Mouse (Mus musculus) heart, embryonic 16.5 days (tissue): Measurements from ENCODE around the gene Cpt1b. TPM values are rescaled to one million over a fixed set of nuclear protein-coding genes. Genes with fewer than 3 reads are reported as not detected.
A peak's percentile ranks its signal among the peaks of the same experiment; 100 is the strongest.

ENCODE experiments used
- ATAC-seq: fragments of 200-750 bp; cut with Nextera tagmentation; replicated peaks from 2 replicates; pipeline ENCODE4 v1.8.0; 2017; ENCODE audit warnings: moderate number of reproducible peaks; ENCODE audit not compliant: insufficient read depth, low FRiP score; ENCODE audit errors: extremely low read depth
- H3K27ac ChIP-seq: fragments of 300-500 bp; sonication (generic); 2 replicates; pipeline ENCODE4 v1.5.1; 2014; ENCODE audit warnings: mild to moderate bottlenecking, low read length, control low read depth, moderate library complexity
- H3K27me3 ChIP-seq: fragments of 300-500 bp; sonication (generic); 2 replicates; pipeline ENCODE4 v1.6.1; 2014; ENCODE audit warnings: low read length, mixed read lengths; ENCODE audit not compliant: control insufficient read depth, insufficient read depth
- H3K36me3 ChIP-seq: fragments of 300-500 bp; sonication (generic); 2 replicates; pipeline ENCODE4 v1.6.1; 2014; ENCODE audit not compliant: control insufficient read depth, insufficient read depth
- H3K4me1 ChIP-seq: fragments of 300-500 bp; sonication (generic); 2 replicates; pipeline ENCODE4 v1.6.1; 2014; ENCODE audit warnings: low read length, mixed read lengths; ENCODE audit not compliant: control insufficient read depth, insufficient read depth
- H3K4me2 ChIP-seq: fragments of 300-500 bp; sonication (generic); 2 replicates; pipeline ENCODE4 v1.6.1; 2014; ENCODE audit warnings: low read depth, mild to moderate bottlenecking, control low read depth, low read length
- H3K4me3 ChIP-seq: fragments of 300-500 bp; sonication (generic); 2 replicates; pipeline ENCODE4 v1.5.1; 2014; ENCODE audit warnings: mild to moderate bottlenecking, control low read depth, low read length
- H3K9ac ChIP-seq: fragments of 300-500 bp; sonication (generic); 2 replicates; pipeline ENCODE4 v1.6.1; 2014; ENCODE audit warnings: low read length, control low read depth
- H3K9me3 ChIP-seq: fragments of 300-500 bp; sonication (generic); replicated peaks from 2 replicates; pipeline ENCODE4 v1.6.1; 2016; ENCODE audit warnings: low read length; ENCODE audit not compliant: control insufficient read depth
- WGBS: fragments of 180-500 bp; shearing (Covaris S2); extraction: QIAGEN DNeasy Blood & Tissue Kit; methylation state at CpG from one replicate; pipeline ENCODE4 v1.1.7; 2014; 5-methylcytosine and 5-hydroxymethylcytosine counted together
- polyA plus RNA-seq: library from polyadenylated mRNA; unstranded; fragments of >200 nt; fragmentation: Nextera tagmentation; extraction: Ambion mirVana; gene quantifications from 2 replicates; pipeline ENCODE4 v1.2.1, GENCODE M21; 2015

Cpt1b gene
- 241 and 243 TPM in 2 replicates for polyA plus RNA-seq

DNA sequence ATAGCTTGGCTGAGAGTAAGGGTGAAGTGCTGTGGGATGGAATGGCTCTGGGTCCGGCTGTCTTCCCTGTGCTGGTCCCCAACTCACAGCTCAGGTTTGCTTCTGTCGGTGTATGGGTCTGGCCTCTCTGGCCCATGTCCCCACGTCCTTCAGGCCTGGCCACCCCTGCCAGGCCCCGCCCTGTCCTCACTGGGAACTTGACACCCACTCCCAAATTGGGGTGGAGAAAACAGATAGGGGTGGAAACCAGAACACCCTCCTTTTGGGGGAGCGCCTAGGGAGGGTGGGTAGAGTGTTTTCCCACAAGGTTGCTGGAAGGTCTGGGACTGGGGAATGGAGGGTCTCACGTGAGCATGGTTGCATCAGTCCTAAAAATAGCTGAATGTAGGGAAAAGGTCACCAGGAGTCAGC lies at the start of gene Cpt1b:
Gene Cpt1b (minus strand): TSS at position 153 of the 411 bp plus-strand sequence.
- no peaks in the 10 kb centered on the region for H3K9me3 ChIP-seq
- WGBS: 26% methylated on average over 6 of the region's 6 CpGs
- peak within 1 kb of the TSS; percentile 99 for H3K27ac ChIP-seq
- H3K36me3 ChIP-seq: peaks cover 29% of the 10 kb centered on the region
- no peaks in the 10 kb centered on the region for H3K27me3 ChIP-seq
- peak within 1 kb of the TSS; percentile 92 for H3K9ac ChIP-seq
- H3K4me2 ChIP-seq: peak within 1 kb of the TSS; percentile 67
- peak; percentile 83 for ATAC-seq
- peaks cover 39% of the 10 kb centered on the region for H3K4me1 ChIP-seq
- peak within 1 kb of the TSS; percentile 63 for H3K4me3 ChIP-seq

DNA sequence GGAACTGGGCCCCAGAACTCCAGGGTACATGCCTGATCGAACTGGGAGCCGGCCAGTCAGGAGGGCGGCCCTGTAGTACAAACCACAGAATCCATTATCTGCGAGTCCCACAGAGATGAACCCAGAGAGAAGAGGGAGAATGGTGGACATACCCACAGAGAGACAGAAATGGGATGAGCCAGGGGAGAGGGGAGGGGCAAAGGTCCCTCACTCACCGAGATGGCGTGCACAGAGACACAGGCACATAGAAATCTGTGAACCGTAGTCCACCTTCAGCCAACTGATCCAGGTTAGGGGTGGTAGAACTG lies 49.6 kb upstream of the Cpt1b start:
- no peaks in the 10 kb centered on the region for H3K27me3 ChIP-seq
- peaks cover 12% of the 10 kb centered on the region for H3K4me1 ChIP-seq
- no peak overlapping the region for H3K27ac ChIP-seq
- peak overlapping the region; percentile 92 for H3K4me2 ChIP-seq
- H3K9ac ChIP-seq: peak overlapping the region; percentile 77
- H3K9me3 ChIP-seq: no peaks in the 10 kb centered on the region
- ATAC-seq: no peak
- peak overlapping the region; percentile 66 for H3K4me3 ChIP-seq
- H3K36me3 ChIP-seq: no peaks in the 10 kb centered on the region
- 91% methylated on average over 7 of the region's 7 CpGs for WGBS

DNA sequence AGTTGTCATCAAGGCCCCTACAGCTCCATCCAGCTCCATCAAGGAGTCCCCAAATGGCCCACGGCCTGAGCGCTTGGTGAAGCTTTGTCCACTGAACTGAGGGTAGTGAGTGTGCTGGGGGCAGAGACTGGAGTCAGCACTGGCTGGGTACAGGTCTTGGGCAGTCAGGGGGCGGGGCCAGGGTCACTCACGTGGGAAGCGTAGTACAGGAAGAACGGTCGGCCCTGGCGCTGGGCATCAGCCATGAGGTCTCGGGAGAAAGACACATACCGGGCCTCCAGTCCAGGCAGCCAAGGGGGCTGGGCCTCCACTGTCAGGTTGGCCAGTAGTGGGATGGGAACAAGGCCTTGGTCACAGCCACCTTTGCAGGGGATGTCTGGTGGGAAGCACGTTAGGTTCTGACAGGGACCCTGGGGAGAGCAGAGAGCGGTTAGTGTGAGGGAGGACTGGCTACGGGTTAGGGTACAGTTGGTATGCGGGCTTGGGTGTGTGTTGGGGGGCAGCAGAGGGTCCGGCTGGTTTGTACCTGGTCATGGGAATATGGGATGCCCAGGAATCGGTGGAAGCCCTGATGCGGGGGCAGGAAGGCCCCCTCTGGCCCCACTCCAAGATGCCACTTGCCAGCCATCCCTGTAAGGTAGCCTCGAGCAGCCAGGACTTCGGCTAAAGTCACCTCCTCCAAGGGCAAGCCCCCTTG lies 49.1 kb upstream of the Cpt1b start:
- no peak overlapping the region for H3K4me3 ChIP-seq
- peaks cover 11% of the 10 kb centered on the region for H3K4me1 ChIP-seq
- H3K36me3 ChIP-seq: no peaks in the 10 kb centered on the region
- no peaks in the 10 kb centered on the region for H3K9me3 ChIP-seq
- H3K27me3 ChIP-seq: no peaks in the 10 kb centered on the region
- 90% methylated on average over 19 of the region's 19 CpGs for whole genome bisulfite sequencing
- no peak for ATAC-seq
- no peak overlapping the region for H3K9ac ChIP-seq
- no peak overlapping the region for H3K27ac ChIP-seq
- H3K4me2 ChIP-seq: peak overlapping the region; percentile 92; the same call in 1 of the 2 replicates

GRCm38 (mm10) chr15:89473921-89474320 lies 48.3 kb upstream of the Cpt1b start:
- H3K36me3 ChIP-seq: no peaks in the 10 kb centered on the region
- no peak overlapping the region for H3K27ac ChIP-seq
- no peak for ATAC-seq
- H3K9ac ChIP-seq: no peak overlapping the region
- WGBS: 97% methylated on average over 8 of the region's 8 CpGs
- H3K4me2 ChIP-seq: no peak overlapping the region
- H3K9me3 ChIP-seq: no peaks in the 10 kb centered on the region
- H3K4me3 ChIP-seq: no peak overlapping the region
- peaks cover 11% of the 10 kb centered on the region for H3K4me1 ChIP-seq
- H3K27me3 ChIP-seq: no peaks in the 10 kb centered on the region

GRCm38 (mm10) chr15:89473370-89473769 lies 47.7 kb upstream of the Cpt1b start:
- H3K9ac ChIP-seq: no peak overlapping the region
- no peaks in the 10 kb centered on the region for H3K36me3 ChIP-seq
- H3K4me2 ChIP-seq: no peak overlapping the region
- 69% methylated on average over 9 of the region's 9 CpGs for WGBS
- H3K27me3 ChIP-seq: no peaks in the 10 kb centered on the region
- no peaks in the 10 kb centered on the region for H3K9me3 ChIP-seq
- H3K4me3 ChIP-seq: no peak overlapping the region
- H3K27ac ChIP-seq: no peak overlapping the region
- ATAC-seq: no peak
- peaks cover 11% of the 10 kb centered on the region for H3K4me1 ChIP-seq

- 84% methylated on average over 4 of the region's 4 CpGs for WGBS
- peaks cover 6% of the 10 kb centered on the region for H3K4me1 ChIP-seq
- H3K9ac ChIP-seq: no peak overlapping the region
- H3K4me2 ChIP-seq: no peak overlapping the region
- H3K9me3 ChIP-seq: no peaks in the 10 kb centered on the region
- no peaks in the 10 kb centered on the region for H3K36me3 ChIP-seq
- H3K4me3 ChIP-seq: no peak overlapping the region
- ATAC-seq: no peak
- H3K27ac ChIP-seq: no peak overlapping the region
- H3K27me3 ChIP-seq: no peaks in the 10 kb centered on the region
Measured at GRCm38 (mm10) chr15:89471476-89471875, 45.8 kb upstream of the Cpt1b start.

GRCm38 (mm10) chr15:89468577-89468976 lies 42.9 kb upstream of the Cpt1b start:
- Histone ChIP-seq H3K4me1 (no peaks in the 10 kb centered on the region), H3K4me2 (no peak overlapping the region), H3K36me3 (no peaks in the 10 kb centered on the region), H3K27me3 (no peaks in the 10 kb centered on the region), H3K9ac (no peak overlapping the region), H3K27ac (no peak overlapping the region), H3K4me3 (no peak overlapping the region), H3K9me3 (no peaks in the 10 kb centered on the region)
- no peak for ATAC-seq
- WGBS: 19% methylated on average over 2 of the region's 2 CpGs

DNA sequence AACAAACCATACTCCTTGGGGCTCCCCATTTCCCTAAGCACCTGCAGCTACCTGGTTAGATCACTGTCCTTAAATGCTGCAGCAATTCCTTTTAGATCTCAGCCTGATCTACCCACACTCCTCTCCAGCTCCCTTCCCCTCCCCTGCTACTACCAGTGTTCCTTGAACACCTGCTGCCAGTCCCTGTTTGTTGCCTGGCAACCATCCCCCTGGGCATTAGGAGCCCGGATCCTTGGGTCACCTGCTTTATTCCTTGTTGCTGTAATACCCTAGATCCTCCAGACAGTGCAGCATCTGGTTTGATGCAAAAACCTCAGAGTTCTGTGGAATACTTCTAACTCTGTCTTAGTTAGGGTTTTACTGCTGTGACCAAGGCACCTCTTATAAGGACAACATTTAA lies 39.4 kb upstream of the Cpt1b start:
- Histone ChIP-seq H3K9ac (no peak overlapping the region), H3K4me2 (no peak overlapping the region), H3K36me3 (no peaks in the 10 kb centered on the region), H3K4me3 (no peak overlapping the region), H3K9me3 (no peaks in the 10 kb centered on the region), H3K4me1 (no peaks in the 10 kb centered on the region), H3K27ac (no peak overlapping the region), H3K27me3 (peaks cover 2% of the 10 kb centered on the region; the same call in 1 of the 2 replicates)
- ATAC-seq: no peak
- 4% methylated on average over 1 of the region's 1 CpGs for WGBS

DNA sequence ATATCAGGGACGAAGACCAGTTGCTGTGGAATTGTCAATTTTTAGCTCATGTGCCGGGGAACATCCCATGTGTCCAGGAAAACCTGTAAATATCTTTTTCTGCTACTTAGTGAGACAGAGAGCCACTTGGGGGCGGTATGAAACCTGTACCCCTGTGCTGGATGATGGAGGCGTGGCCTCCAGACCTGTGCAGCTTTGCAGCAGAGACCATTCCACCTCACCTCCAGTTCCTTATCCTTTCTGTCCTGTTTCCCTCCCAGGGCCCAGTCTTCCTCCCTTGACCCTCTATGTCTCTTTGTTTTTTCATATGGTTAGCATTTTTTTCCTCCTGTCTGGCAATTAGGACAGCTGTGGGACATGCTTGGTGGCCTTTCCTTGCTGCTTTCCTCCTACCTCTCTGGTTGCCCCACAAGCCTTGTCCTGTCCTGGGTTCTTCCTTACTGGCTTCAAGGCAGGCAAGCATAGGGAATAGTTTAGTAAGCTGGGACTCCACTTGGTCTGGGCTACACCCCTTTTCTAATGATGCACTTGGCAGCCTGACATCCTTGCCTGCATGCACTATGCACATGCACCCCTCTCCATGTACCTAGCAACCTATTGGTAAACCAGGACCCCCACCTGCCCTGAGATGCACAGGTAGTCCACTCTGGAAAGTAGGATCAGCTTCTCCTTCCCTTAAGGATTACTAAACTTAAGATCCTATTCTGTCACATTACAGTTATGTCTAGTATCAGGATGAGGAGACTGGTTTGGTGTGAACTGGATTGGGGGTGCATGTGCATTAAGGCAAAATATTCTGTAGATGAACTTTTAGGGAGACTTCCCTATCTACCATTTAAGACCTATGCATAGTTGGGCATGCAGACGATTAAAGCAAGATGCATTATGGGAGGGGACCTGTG lies 37.9 kb upstream of the Cpt1b start:
- no peaks in the 10 kb centered on the region for H3K4me1 ChIP-seq
- 37% methylated on average over 5 of the region's 5 CpGs for WGBS
- H3K27me3 ChIP-seq: peaks cover 4% of the 10 kb centered on the region
- H3K4me3 ChIP-seq: no peak overlapping the region
- no peaks in the 10 kb centered on the region for H3K9me3 ChIP-seq
- no peaks in the 10 kb centered on the region for H3K36me3 ChIP-seq
- no peak overlapping the region for H3K4me2 ChIP-seq
- H3K9ac ChIP-seq: no peak overlapping the region
- no peak for ATAC-seq
- H3K27ac ChIP-seq: no peak overlapping the region
